Mouse (Mus musculus) left cerebral cortex, adult 2 months (tissue): ENCODE measurements around the gene Nmbr. TPM values are rescaled to one million over a fixed set of nuclear protein-coding genes. Genes with fewer than 3 reads are reported as not detected.
A peak's percentile ranks its signal among the peaks of the same experiment; 100 is the strongest.

Experiments used
- DNase-seq, 2 experiments: peaks; one replicate each; pipeline ENCODE4 v3.0.0; 2021 to 2022; ENCODE audit warnings: low spot score in 2 of 2, mixed read lengths in 1 of 2; ENCODE audit errors: extremely low spot score in 1 of 2
- H3K27ac ChIP-seq: fragments of 200-600 bp; 2 replicates; pipeline ENCODE4 v1.8.1; 2022
- H3K4me3 ChIP-seq: fragments of 200-600 bp; 2 replicates; pipeline ENCODE4 v1.8.1; 2022
- CTCF ChIP-seq: fragments of 200-600 bp; IDR thresholded peaks from 2 replicates; pipeline ENCODE4 v1.8.1; 2022; ENCODE audit warnings: antibody characterized with exemption, mild to moderate bottlenecking, moderate library complexity
- intact Hi-C: fragments of 180-260 bp; cut with DNase I; formaldehyde crosslinking; loops from one replicate; pipeline ENCODE4 v1.15.1; 2025
- long read RNA-seq, 2 experiments: library from polyadenylated mRNA; stranded (forward); transcript quantifications; one replicate each; pipeline ENCODE4 v2.0.0; 2021; ENCODE audit warnings: borderline mapping rate in 2 of 2
- total RNA-seq, 2 experiments: library from RNA; stranded (reverse); gene quantifications; 2 replicates each; pipeline ENCODE4 v1.2.3; 2021

The Nmbr gene
- 1 to 10 TPM; 4.0 to 5.2 TPM for total RNA-seq
- long read RNA-seq, experiment 1, partial matches to known transcripts = 0 of 1 reads
- long read RNA-seq, experiment 1, other reads (novel, unspliced or antisense) = 0 of 1 reads
- long read RNA-seq, experiment 2, partial matches to known transcripts = 0 of 3 reads
- long read RNA-seq, experiment 2, other reads (novel, unspliced or antisense) = 0 of 3 reads

DNA sequence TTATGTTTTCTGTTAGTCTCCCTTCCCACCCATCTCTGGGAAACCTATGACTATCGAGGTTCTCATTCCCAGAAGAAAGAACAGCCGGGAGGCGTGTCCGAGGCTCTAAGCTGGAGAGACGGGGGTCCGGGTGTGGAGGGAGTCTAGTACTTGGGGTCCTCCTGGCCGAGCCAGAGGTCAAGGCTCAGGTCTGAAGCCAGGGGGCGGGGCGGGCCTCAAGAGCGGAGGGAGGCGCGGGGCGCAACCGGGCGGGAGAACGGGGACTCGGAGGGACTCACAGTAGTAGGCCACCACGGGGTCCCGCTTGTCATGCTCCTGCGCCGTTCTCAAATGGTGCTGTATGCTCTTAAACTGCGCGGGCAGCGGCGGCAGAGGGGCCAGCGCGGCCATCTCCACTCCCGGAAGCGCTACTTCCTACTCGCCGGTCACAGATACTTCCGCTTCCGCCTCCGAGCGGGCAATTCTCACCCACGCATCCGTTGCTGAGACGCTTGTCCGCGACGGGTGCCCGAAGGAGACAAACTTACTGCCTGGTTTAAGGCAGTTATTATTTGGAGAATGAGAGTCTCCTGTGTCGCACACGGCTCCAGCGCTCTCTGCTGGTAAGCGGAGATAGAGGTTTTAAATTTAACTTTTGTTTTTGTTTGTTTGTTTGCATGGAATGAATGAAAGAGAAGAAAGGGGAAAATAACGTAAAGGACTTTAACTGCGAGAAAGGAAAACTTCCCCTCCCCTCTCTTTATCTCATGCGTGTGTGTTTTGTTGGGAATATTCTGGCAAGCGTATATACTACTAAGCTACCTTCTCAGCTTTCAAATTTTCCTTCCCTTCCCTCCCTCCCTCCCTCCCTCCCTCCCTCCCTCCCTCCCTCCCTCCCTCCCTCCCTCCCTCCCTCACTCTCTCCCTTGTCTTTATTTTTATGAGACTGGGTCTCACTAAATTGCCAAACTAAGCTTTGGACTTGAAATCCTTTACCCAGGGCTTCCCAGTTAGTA is at the start of gene Nmbr, which contains the start of gene Vta1:
Gene Nmbr (plus strand): TSS at position 520 of the 995 bp plus-strand sequence.
Gene Vta1 (minus strand): TSS at position 489 of the 995 bp plus-strand sequence.
- peak; percentile 99 for DNase-seq
- TF ChIP-seq CTCF = peak; percentile 90
- Histone ChIP-seq H3K27ac (peak within 1 kb of the TSS; percentile 89), H3K4me3 (peak within 1 kb of the TSS; percentile 87)
- intact Hi-C loops = loop anchor here (1.0 to 2.0 kb wide), 2 partner anchors 253 to 301 kb away; no protein-coding TSS in a partner anchor

GRCm38 (mm10) chr10:14660875-14661274 is 44.5 kb upstream of the Nmbr start:
- intact Hi-C loops = no loop called here

GRCm38 (mm10) chr10:14666147-14666546 is 39.2 kb upstream of the Nmbr start:
- intact Hi-C loops = no loop called here
- DNase-seq = no peak
- no peak overlapping the region for H3K4me3 ChIP-seq
- no peak overlapping the region for H3K27ac ChIP-seq
- TF ChIP-seq CTCF = no peak

More at GRCm38 (mm10) chr10:14660875-14661274, 44.5 kb upstream of the Nmbr start:
- TF ChIP-seq CTCF = no peak
- Histone ChIP-seq H3K4me3 (no peak overlapping the region), H3K27ac (no peak overlapping the region)
- no peak for DNase-seq

DNA sequence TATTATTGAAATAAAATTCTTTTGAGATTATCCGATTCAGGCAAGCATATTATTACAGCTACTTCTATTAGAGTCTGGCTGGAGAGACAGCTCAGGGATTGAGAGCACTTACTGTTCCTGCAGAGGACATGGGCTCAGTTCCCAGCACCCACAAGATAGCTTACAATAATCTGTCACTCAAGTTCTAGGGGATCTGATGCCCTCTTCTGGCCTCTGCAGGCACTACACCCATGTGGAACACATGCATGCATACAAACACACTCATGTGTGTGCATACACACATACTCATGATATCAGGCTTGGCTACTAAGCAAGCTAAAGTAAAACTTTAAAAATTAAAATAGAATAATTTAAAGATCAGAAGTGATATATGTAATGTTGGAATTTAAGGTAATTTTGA is 19.7 kb upstream of the Nmbr start:
- DNase-seq = no peak
- peak; percentile 20 for TF ChIP-seq CTCF
- Histone ChIP-seq H3K4me3 (no peak overlapping the region), H3K27ac (no peak overlapping the region)
- intact Hi-C loops = no loop called here

- H3K4me3 ChIP-seq = no peak overlapping the region
- no peak for TF ChIP-seq CTCF
- no peak overlapping the region for H3K27ac ChIP-seq
- intact Hi-C loops = no loop called here
- DNase-seq = no peak
Observed at GRCm38 (mm10) chr10:14688785-14689442, 16.5 kb upstream of the Nmbr start.

- TF ChIP-seq CTCF = no peak
- intact Hi-C loops = no loop called here
- no peak for DNase-seq
- Histone ChIP-seq H3K27ac (no peak overlapping the region), H3K4me3 (no peak overlapping the region)
Observed at GRCm38 (mm10) chr10:14690349-14690748, 15.0 kb upstream of the Nmbr start.

DNA sequence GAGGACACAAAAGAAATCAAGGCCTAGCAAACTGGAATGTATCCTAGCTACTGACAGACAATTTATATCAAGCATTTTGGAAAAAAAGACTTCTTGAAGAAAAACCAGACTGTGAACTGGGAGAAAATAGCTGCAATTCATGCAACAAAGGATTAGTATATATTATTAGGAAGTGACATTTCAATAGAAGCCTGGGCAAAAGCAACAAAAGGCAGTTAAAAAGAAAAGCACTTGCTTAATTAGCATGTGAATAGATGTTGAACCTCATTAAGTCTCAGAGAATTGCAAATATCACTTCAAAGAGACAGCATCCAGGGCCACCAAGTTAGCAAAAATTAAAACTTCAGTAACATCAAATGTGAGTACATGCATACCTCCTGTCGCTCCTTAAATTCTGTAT is 2.2 kb upstream of the Nmbr start:
- TF ChIP-seq CTCF = no peak
- no peak overlapping the region for H3K27ac ChIP-seq
- no peak overlapping the region for H3K4me3 ChIP-seq
- intact Hi-C loops = no loop called here
- no peak for DNase-seq

DNA sequence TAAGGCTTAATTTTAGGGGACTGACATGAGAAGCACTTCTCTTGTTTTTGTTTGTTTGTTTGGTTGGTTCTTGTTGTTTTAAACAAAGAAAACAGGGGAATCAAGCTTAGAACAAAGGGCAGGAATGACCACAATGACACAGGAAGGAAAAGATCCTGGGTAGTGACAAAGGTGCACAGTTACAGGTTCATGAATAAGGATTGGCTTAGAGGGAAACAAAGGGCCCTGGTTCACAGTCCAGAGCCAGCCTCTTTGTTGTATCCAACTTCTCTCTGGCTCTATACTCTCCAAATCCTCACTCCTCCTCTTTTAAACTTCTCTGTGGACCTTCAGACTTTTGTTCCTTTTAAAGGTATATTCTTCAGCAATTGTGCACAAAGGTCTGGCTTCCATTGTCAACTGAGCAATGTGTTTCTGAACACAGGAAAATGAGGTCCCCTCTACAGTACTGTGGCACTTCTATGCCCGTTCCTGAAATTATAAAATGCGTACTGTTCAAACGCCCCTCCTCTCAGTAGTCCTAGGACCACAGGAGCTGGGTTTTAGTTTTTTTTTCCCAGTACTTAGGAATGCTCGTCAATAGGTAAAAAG is 1.5 kb upstream of the Nmbr start:
- no peak overlapping the region for H3K27ac ChIP-seq
- no peak for DNase-seq
- intact Hi-C loops = loop anchor here (2.0 kb wide), 1 partner anchor 299 kb away; no protein-coding TSS in a partner anchor
- TF ChIP-seq CTCF = no peak
- H3K4me3 ChIP-seq = peak overlapping the region; percentile 87

- no peak for DNase-seq
- Histone ChIP-seq H3K4me3 (no peak within 1 kb of the TSS), H3K27ac (no peak within 1 kb of the TSS)
- no peak for TF ChIP-seq CTCF
- intact Hi-C loops = no loop called here
Observed at GRCm38 (mm10) chr10:14718114-14718513, 12.7 kb downstream of the Nmbr start, which contains the start of gene Gje1. Gene Gje1, minus strand, starts transcription at chr10:14718214.

DNA sequence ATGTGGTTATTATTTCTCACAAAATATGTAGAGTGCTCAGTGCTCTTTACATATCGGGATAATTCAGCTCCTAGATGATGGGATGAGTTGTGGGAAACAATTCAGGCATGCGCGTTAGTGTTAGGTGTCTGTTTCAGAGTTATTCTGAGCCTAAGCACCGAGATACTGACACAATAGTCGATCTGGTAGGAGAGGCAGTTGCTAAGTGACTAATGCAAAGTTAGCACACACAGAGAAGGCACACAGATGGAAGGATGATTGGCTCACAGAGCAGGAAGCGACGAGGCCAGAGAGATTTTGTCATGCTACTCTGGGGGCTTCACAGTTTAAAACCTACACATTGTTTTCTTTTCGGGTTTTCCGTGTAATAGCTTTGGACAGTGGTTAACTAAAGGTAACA is 20.3 kb downstream of the Nmbr start:
- no peak for TF ChIP-seq CTCF

GRCm38 (mm10) chr10:14734285-14734684 is 28.9 kb downstream of the Nmbr start:
- intact Hi-C loops = loop anchor here (2.0 to 5.0 kb wide), 2 partner anchors 439 to 488 kb away; no protein-coding TSS in a partner anchor
- DNase-seq = peak; percentile 11 to 17

More for the DNA sequence above, 20.3 kb downstream of the Nmbr start:
- intact Hi-C loops = no loop called here
- Histone ChIP-seq H3K4me3 (no peak overlapping the region), H3K27ac (no peak overlapping the region)
- peak; percentile 12 to 13 for DNase-seq

More at GRCm38 (mm10) chr10:14734285-14734684, 28.9 kb downstream of the Nmbr start:
- Histone ChIP-seq H3K27ac (no peak overlapping the region), H3K4me3 (no peak overlapping the region)
- TF ChIP-seq CTCF = peak; percentile 75
